Mouse (Mus musculus) thymus, postnatal 36 days (tissue): Measurements from ENCODE around the gene Tfap2d.

Experiments
- DNase-seq, 2 experiments: peaks; one replicate each; pipeline ENCODE4 v3.0.0; 2022; ENCODE audit warnings: mixed read lengths in 2 of 2

Gene Tfap2d

DNA sequence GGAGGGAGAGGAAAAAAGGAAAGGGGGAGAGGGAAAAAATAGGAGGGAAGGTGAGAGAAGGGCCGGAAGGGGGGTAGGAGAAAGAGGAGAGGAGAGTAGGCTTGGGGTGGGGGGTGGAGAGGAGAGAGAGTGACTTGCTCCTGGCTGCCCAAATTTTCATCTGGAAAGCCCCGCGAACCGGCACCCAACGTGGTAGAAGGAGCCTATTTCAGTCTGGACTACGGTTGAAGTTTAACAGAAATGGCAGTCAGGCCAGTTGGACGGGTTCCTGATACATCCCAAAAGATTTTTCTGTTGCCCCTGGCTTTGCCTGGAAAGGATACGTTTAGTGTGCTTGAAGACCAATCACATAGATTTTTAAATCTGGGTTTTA, 108.2 kb downstream of the Tfap2d start:
- DNase-seq: no peak

DNA sequence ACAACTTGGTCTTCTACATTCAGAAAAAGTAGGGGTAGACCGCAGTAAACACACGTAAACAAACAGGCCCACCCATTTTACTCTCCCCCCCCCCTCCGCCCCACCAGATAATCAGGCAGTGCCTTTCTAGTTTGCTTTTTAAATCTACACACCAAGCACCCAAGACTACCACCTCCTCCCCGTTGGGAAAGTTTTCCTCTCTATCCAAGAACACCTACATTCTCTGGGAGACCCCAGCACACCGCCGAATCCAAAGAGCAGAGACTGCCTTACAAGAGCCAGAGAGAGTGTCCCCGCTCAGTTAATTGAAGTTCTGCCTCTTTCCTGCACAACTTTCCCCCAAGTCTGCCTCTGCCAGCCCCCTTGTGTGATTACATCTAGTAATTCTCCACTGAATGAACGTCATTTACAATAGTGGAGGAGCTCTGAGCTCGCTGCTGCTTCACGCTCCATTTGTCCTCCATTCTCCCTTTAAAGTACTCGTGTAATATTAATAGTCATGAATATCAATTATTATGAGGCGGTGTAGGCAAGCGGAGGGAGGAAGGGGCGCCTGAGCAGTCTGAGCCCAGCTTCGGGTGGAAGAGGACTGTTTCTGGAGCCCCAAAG, 108.8 kb downstream of the Tfap2d start:
- no peak for DNase-seq

- DNase-seq: no peak
Observed at GRCm38 (mm10) chr1:19212691-19213090, 109.9 kb downstream of the Tfap2d start.

DNA sequence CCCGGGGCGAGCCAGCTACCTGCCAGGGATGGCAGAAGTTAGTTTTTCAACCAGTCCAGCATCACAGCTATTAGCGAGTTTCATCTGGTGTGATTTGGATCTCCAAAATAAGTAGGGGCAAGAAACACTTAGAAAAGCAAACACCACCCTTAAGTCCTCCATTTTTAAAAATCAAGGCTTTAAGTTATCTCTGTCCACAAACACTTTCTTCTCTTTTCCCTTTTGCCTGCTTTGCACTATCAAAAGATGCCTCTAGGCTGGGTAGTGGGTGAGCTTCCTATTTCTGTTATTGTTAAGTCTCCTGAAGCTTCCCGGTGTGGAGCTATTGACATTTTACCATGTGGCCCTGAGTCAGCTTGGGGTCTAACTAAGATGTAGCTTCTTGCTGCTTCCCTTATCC, 110.3 kb downstream of the Tfap2d start:
- DNase-seq: no peak

- no peak for DNase-seq
Observed at GRCm38 (mm10) chr1:19213851-19214395, 111.1 kb downstream of the Tfap2d start.
